ENCODE assay signal across 7 mouse cellular contexts in genomic region chr2:69897039-69897617, GRCm38 (mm10). TPM values are rescaled to one million over a fixed set of nuclear protein-coding genes. Genes with fewer than 3 reads are reported as not detected.
DNase-seq lines count a peak whose midpoint lies in the region; ATAC-seq lines count a peak whose summit lies in the region.

Gene Ubr3 (plus strand): TSS chr2:69897246.

- 1% methylated on average over 60 of the region's 65 CpGs for WGBS in intestine, embryonic 15.5 days
- WGBS in midbrain, embryonic 10.5 days = under 1% methylated on average over 65 of the region's 65 CpGs

- peaks cover 3% of the 10 kb centered on the region; the same call in 1 of the 2 replicates for H3K4me1 ChIP-seq in intestine, embryonic 15.5 days (replicated peaks)
- peaks cover 20% of the 10 kb centered on the region for H3K4me1 ChIP-seq in midbrain, embryonic 10.5 days

- peak; percentile 99 for DNase-seq in adrenal gland, adult 2 months
- peak; percentile 89 for DNase-seq in embryo, embryonic 11.5 days (ENCODE audit: low read depth, low spot score)
- peak; percentile 94 to 98 for DNase-seq in gastrocnemius, postnatal 36 days
- DNase-seq in left cerebral cortex, postnatal 25 days (ENCODE audit: low spot score in 2 of 2) = peak; percentile 96 to 98
- DNase-seq in midbrain, embryonic 10.5 days (ENCODE audit: low spot score) = peak; percentile 97
- peak; percentile 98 for DNase-seq in right cerebral cortex, postnatal 4 days

- intact Hi-C loops in gastrocnemius, postnatal 36 days (cut with DNase I) = loop anchor here (5.0 kb wide), 1 partner anchor 35 kb away; the partner anchor contains the start of gene Ssb
- intact Hi-C loops in left cerebral cortex, postnatal 25 days (cut with DNase I) = no loop called here

- H3K9ac ChIP-seq in intestine, embryonic 15.5 days = peak within 1 kb of the TSS; percentile 96

- H3K9me3 ChIP-seq in intestine, embryonic 15.5 days = no peaks in the 10 kb centered on the region
- H3K9me3 ChIP-seq in midbrain, embryonic 10.5 days (replicated peaks) = no peaks in the 10 kb centered on the region

- peak within 1 kb of the TSS; percentile 87 for H3K4me2 ChIP-seq in intestine, embryonic 15.5 days (replicated peaks)

- peak within 1 kb of the TSS; percentile 88 for H3K27ac ChIP-seq in intestine, embryonic 15.5 days
- H3K27ac ChIP-seq in midbrain, embryonic 10.5 days (replicated peaks) = peak within 1 kb of the TSS; percentile 97

- no peaks in the 10 kb centered on the region for H3K27me3 ChIP-seq in intestine, embryonic 15.5 days (replicated peaks)
- H3K27me3 ChIP-seq in midbrain, embryonic 10.5 days (ENCODE audit: low read depth, poor library complexity, severe bottlenecking) = no peaks in the 10 kb centered on the region

- H3K4me3 ChIP-seq in intestine, embryonic 15.5 days (replicated peaks) = peak within 1 kb of the TSS; percentile 94
- peak within 1 kb of the TSS; percentile 98 for H3K4me3 ChIP-seq in midbrain, embryonic 10.5 days

- peak; percentile 99 for ATAC-seq in intestine, embryonic 15.5 days

- no peaks in the 10 kb centered on the region for H3K36me3 ChIP-seq in intestine, embryonic 15.5 days
- peaks cover 19% of the 10 kb centered on the region for H3K36me3 ChIP-seq in midbrain, embryonic 10.5 days

RNA-seq across cellular contexts. Expression of gene Ubr3, which starts in this region (rescaled TPM):
- 10 to 100 TPM; 75.7 to 83.3 TPM for total RNA-seq in adrenal gland, adult 2 months (2021)
- 10.9 and 18.7 TPM in 2 replicates for polyA plus RNA-seq in adrenal gland, adult 2 months (2012; rRNA removed)
- 100 to 1,000 TPM; 162 to 170 TPM for total RNA-seq in gastrocnemius, postnatal 36 days (2021)
- polyA plus RNA-seq in intestine, embryonic 15.5 days (2015; fragmentation: Nextera tagmentation; extraction: Ambion mirVana) = 10.5 and 10.9 TPM in 2 replicates
- 100 to 1,000 TPM; 137 to 146 TPM for total RNA-seq in left cerebral cortex, postnatal 25 days (2021)
- 11.7 and 15.9 TPM in 2 replicates for polyA plus RNA-seq in midbrain, embryonic 10.5 days (2016; fragmentation: Nextera tagmentation; extraction: Ambion mirVana)

Comparison
In these comparisons a context has a peak if more than half of its experiments do, and no peak if none do; other contexts are left out.
1. Peak in every context shown above with its lines: DNase-seq, ATAC-seq, H3K4me3 ChIP-seq and H3K27ac ChIP-seq.